Mouse (Mus musculus): Measurements from ENCODE around the gene Tmem59. TPM values are rescaled to one million over a fixed set of nuclear protein-coding genes. Genes with fewer than 3 reads are reported as not detected.

The Tmem59 gene
- polyA plus RNA-seq, 1 experiment, result 149 TPM

- no peak overlapping the region for H3K27ac ChIP-seq (ENCODE audit: insufficient read depth, low read length)
- H3K27me3 ChIP-seq (ENCODE audit: control insufficient read depth, insufficient read depth, low read length, poor library complexity, severe bottlenecking), result no peaks in the 10 kb centered on the region
Observed at GRCm38 (mm10) chr4:107211936-107212335, 33.7 kb downstream of the Tmem59 start.

DNA sequence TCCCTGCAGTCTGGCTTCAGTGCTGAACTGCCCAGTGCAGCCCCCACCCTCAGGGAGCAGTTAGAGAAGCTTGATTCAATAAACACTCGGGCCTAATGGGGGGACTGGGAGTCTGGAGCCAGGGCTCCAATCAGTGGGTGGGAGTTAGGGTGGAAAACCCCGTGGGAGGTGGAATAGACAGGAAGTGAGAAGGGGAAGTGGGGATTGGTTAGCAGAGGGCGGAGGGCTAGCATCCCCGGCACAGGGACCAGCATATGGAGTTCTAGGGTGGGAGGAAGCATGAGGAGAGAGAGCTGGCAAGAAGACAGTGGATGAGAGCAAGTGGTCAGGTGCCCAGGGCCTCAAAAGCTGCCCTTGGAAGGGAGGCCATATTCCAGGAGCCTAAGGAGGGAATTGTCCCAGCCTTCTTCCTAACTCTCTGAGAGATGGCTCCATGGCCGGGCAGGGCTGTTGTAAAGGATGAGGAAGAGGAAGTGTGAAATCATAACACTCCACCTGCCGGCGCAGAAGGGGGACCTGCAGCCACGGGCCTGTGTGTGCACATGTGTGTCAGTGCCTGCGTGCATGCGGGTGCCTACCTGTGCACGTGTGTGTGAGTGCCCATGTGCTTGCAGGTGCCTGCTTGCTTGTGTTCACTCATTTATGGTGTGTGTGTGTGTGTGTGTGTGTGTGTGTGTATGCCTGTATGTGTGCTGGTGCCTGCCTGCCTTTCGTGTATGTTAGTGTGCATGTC lies 35.2 kb downstream of the Tmem59 start:
- Histone ChIP-seq H3K27ac (ENCODE audit: insufficient read depth, low read length) (no peak overlapping the region), H3K9ac (ENCODE audit: low read depth, poor library complexity, severe bottlenecking) (no peak overlapping the region), H3K36me3 (ENCODE audit: control insufficient read depth, insufficient read depth, low read length, poor library complexity, severe bottlenecking) (no peaks in the 10 kb centered on the region), H3K4me3 (ENCODE audit: low read depth, low read length) (no peak overlapping the region), H3K9me3 (replicated peaks; ENCODE audit: control insufficient read depth, insufficient read depth, low read length, poor library complexity, severe bottlenecking) (no peaks in the 10 kb centered on the region), H3K4me1 (ENCODE audit: control insufficient read depth, insufficient read depth, low read length) (no peaks in the 10 kb centered on the region), H3K27me3 (ENCODE audit: control insufficient read depth, insufficient read depth, low read length, poor library complexity, severe bottlenecking) (no peaks in the 10 kb centered on the region)
- TF ChIP-seq EP300 (IDR thresholded peaks at IDR 0.05; ENCODE audit: insufficient read depth, low read depth, low read length), result no peak
- no peak for TF ChIP-seq CTCF (IDR thresholded peaks at IDR 0.05; ENCODE audit: low read depth, low read length)

More at GRCm38 (mm10) chr4:107211936-107212335, 33.7 kb downstream of the Tmem59 start:
- TF ChIP-seq CTCF (IDR thresholded peaks at IDR 0.05; ENCODE audit: low read depth, low read length), result no peak
- H3K9me3 ChIP-seq (replicated peaks; ENCODE audit: control insufficient read depth, insufficient read depth, low read length, poor library complexity, severe bottlenecking), result no peaks in the 10 kb centered on the region
- H3K4me3 ChIP-seq (ENCODE audit: low read depth, low read length), result no peak overlapping the region
- no peaks in the 10 kb centered on the region for H3K36me3 ChIP-seq (ENCODE audit: control insufficient read depth, insufficient read depth, low read length, poor library complexity, severe bottlenecking)
- H3K4me1 ChIP-seq (ENCODE audit: control insufficient read depth, insufficient read depth, low read length), result no peaks in the 10 kb centered on the region
- no peak overlapping the region for H3K9ac ChIP-seq (ENCODE audit: low read depth, poor library complexity, severe bottlenecking)

- H3K4me1 ChIP-seq (ENCODE audit: control insufficient read depth, insufficient read depth, low read length), result no peaks in the 10 kb centered on the region
- no peak overlapping the region for H3K4me3 ChIP-seq (ENCODE audit: low read depth, low read length)
- H3K27me3 ChIP-seq (ENCODE audit: control insufficient read depth, insufficient read depth, low read length, poor library complexity, severe bottlenecking), result no peaks in the 10 kb centered on the region
- TF ChIP-seq POLR2A (IDR thresholded peaks at IDR 0.05; ENCODE audit: insufficient read depth, low read length) (no peak), CTCF (IDR thresholded peaks at IDR 0.05; ENCODE audit: low read depth, low read length) (no peak), EP300 (IDR thresholded peaks at IDR 0.05; ENCODE audit: insufficient read depth, low read depth, low read length) (no peak)
- H3K36me3 ChIP-seq (ENCODE audit: control insufficient read depth, insufficient read depth, low read length, poor library complexity, severe bottlenecking), result no peaks in the 10 kb centered on the region
- no peak overlapping the region for H3K9ac ChIP-seq (ENCODE audit: low read depth, poor library complexity, severe bottlenecking)
- no peak overlapping the region for H3K27ac ChIP-seq (ENCODE audit: insufficient read depth, low read length)
- H3K9me3 ChIP-seq (replicated peaks; ENCODE audit: control insufficient read depth, insufficient read depth, low read length, poor library complexity, severe bottlenecking), result no peaks in the 10 kb centered on the region
Observed at GRCm38 (mm10) chr4:107217574-107217973, 39.4 kb downstream of the Tmem59 start.

GRCm38 (mm10) chr4:107221524-107221923 lies 43.3 kb downstream of the Tmem59 start:
- TF ChIP-seq EP300 (IDR thresholded peaks at IDR 0.05; ENCODE audit: insufficient read depth, low read depth, low read length) (no peak), POLR2A (IDR thresholded peaks at IDR 0.05; ENCODE audit: insufficient read depth, low read length) (no peak), CTCF (IDR thresholded peaks at IDR 0.05; ENCODE audit: low read depth, low read length) (no peak)
- H3K27ac ChIP-seq (ENCODE audit: insufficient read depth, low read length), result no peak overlapping the region
- H3K36me3 ChIP-seq (ENCODE audit: control insufficient read depth, insufficient read depth, low read length, poor library complexity, severe bottlenecking), result no peaks in the 10 kb centered on the region
- no peaks in the 10 kb centered on the region for H3K9me3 ChIP-seq (replicated peaks; ENCODE audit: control insufficient read depth, insufficient read depth, low read length, poor library complexity, severe bottlenecking)
- no peaks in the 10 kb centered on the region for H3K27me3 ChIP-seq (ENCODE audit: control insufficient read depth, insufficient read depth, low read length, poor library complexity, severe bottlenecking)
- H3K4me1 ChIP-seq (ENCODE audit: control insufficient read depth, insufficient read depth, low read length), result no peaks in the 10 kb centered on the region
- H3K9ac ChIP-seq (ENCODE audit: low read depth, poor library complexity, severe bottlenecking), result no peak overlapping the region
- no peak overlapping the region for H3K4me3 ChIP-seq (ENCODE audit: low read depth, low read length)

- H3K9me3 ChIP-seq (replicated peaks; ENCODE audit: control insufficient read depth, insufficient read depth, low read length, poor library complexity, severe bottlenecking), result no peaks in the 10 kb centered on the region
- H3K27ac ChIP-seq (ENCODE audit: insufficient read depth, low read length), result no peak overlapping the region
- no peaks in the 10 kb centered on the region for H3K27me3 ChIP-seq (ENCODE audit: control insufficient read depth, insufficient read depth, low read length, poor library complexity, severe bottlenecking)
- no peak overlapping the region for H3K9ac ChIP-seq (ENCODE audit: low read depth, poor library complexity, severe bottlenecking)
- no peaks in the 10 kb centered on the region for H3K4me1 ChIP-seq (ENCODE audit: control insufficient read depth, insufficient read depth, low read length)
- TF ChIP-seq CTCF (IDR thresholded peaks at IDR 0.05; ENCODE audit: low read depth, low read length), result no peak
- no peak for TF ChIP-seq EP300 (IDR thresholded peaks at IDR 0.05; ENCODE audit: insufficient read depth, low read depth, low read length)
- no peak for TF ChIP-seq POLR2A (IDR thresholded peaks at IDR 0.05; ENCODE audit: insufficient read depth, low read length)
- H3K36me3 ChIP-seq (ENCODE audit: control insufficient read depth, insufficient read depth, low read length, poor library complexity, severe bottlenecking), result no peaks in the 10 kb centered on the region
- no peak overlapping the region for H3K4me3 ChIP-seq (ENCODE audit: low read depth, low read length)
Observed at GRCm38 (mm10) chr4:107223225-107224204, 45.3 kb downstream of the Tmem59 start.

DNA sequence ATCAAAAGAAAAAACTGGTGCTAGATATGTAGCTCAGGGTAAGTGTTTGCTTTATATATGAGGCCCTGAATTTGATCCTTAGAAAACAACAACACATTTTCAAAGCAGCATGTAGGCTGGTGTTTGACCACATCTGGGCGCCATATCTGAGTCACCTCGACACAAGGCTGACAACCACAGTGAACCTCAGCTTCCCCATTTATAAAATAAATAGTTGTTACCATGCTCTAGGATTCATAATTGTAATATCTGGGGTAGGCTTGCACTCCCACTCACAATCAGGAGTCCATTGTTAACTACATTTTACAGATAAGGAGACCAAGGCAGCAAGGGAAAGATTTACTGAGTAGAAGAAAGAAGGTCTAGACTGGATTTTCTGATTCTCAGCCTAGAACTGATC lies 48.1 kb downstream of the Tmem59 start:
- TF ChIP-seq POLR2A (IDR thresholded peaks at IDR 0.05; ENCODE audit: insufficient read depth, low read length) (no peak), EP300 (IDR thresholded peaks at IDR 0.05; ENCODE audit: insufficient read depth, low read depth, low read length) (no peak), CTCF (IDR thresholded peaks at IDR 0.05; ENCODE audit: low read depth, low read length) (no peak)
- H3K4me1 ChIP-seq (ENCODE audit: control insufficient read depth, insufficient read depth, low read length), result no peaks in the 10 kb centered on the region

More for the DNA sequence above, 48.1 kb downstream of the Tmem59 start:
- H3K4me3 ChIP-seq (ENCODE audit: low read depth, low read length), result no peak overlapping the region
- no peaks in the 10 kb centered on the region; the same call in 1 of the 2 replicates for H3K36me3 ChIP-seq (ENCODE audit: control insufficient read depth, insufficient read depth, low read length, poor library complexity, severe bottlenecking)
- H3K9me3 ChIP-seq (replicated peaks; ENCODE audit: control insufficient read depth, insufficient read depth, low read length, poor library complexity, severe bottlenecking), result no peaks in the 10 kb centered on the region
- H3K9ac ChIP-seq (ENCODE audit: low read depth, poor library complexity, severe bottlenecking), result no peak overlapping the region
- no peaks in the 10 kb centered on the region for H3K27me3 ChIP-seq (ENCODE audit: control insufficient read depth, insufficient read depth, low read length, poor library complexity, severe bottlenecking)
- H3K27ac ChIP-seq (ENCODE audit: insufficient read depth, low read length), result no peak overlapping the region
